Mouse (Mus musculus) kidney, adult 2 months (tissue): ENCODE measurements at regions not wholly inside any gene's neighbourhood (a gene's known extent, or its start where the extent isn't known, plus 50 kb on each side); places are given as distances from the start of the nearest gene placed in this dataset.

Experiments
- CTCF ChIP-seq: fragments of 200-500 bp; conservative IDR thresholded peaks from 2 replicates; pipeline ENCODE4 v1.5.1; 2011; ENCODE audit warnings: low read depth, mild to moderate bottlenecking, control low read depth, low read length, moderate library complexity, mixed read lengths; ENCODE audit not compliant: insufficient read depth, insufficient read length
- POLR2A ChIP-seq: fragments of 200-500 bp; IDR thresholded peaks from one replicate; pipeline ENCODE4 v1.6.1; 2011; ENCODE audit warnings: low read depth, low read length, control low read depth

GRCm38 (mm10) chr10:111806916-111807315 is 165.5 kb upstream of the Krr1 start:
- no peak for TF ChIP-seq CTCF
- TF ChIP-seq POLR2A = no peak
